Mouse (Mus musculus) thymus, postnatal 36 days (tissue): ENCODE results near the gene Gba.
"Not testable (repeated sequence)": the region's sequence is repeated elsewhere in the genome, so short reads cannot be mapped to it uniquely, and the experiment has no call there.

Experiments
- DNase-seq, 2 experiments: peaks; one replicate each; pipeline ENCODE4 v3.0.0; 2022; ENCODE audit warnings: mixed read lengths in 2 of 2

The Gba gene

DNA sequence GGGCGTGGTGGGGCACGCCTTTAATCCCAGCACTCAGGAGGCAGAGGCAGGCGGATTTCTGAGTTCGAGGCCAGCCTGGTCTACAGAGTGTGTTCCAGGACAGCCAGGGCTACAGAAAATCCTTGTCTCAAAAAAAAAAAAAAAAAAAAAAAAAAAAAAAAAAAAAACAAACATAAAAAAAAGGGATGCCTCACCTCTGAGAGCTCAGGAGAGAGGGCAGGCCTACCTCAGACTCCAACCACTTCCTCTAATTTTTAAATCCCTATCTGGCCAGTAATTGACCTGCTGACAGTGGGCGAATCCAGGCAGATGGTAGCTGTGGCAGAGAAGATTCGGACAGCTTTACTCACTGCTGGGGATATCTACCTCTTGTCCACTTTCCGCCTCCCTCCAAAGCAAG, 13.7 kb downstream of the Gba start:
- DNase-seq = not testable (repeated sequence)

- no peak for DNase-seq
These were observed 15.5 kb downstream of the Gba start for GRCm38 (mm10) chr3:89218271-89218670.

- DNase-seq = no peak
These were observed 16.8 kb downstream of the Gba start for GRCm38 (mm10) chr3:89219546-89219945.

DNA sequence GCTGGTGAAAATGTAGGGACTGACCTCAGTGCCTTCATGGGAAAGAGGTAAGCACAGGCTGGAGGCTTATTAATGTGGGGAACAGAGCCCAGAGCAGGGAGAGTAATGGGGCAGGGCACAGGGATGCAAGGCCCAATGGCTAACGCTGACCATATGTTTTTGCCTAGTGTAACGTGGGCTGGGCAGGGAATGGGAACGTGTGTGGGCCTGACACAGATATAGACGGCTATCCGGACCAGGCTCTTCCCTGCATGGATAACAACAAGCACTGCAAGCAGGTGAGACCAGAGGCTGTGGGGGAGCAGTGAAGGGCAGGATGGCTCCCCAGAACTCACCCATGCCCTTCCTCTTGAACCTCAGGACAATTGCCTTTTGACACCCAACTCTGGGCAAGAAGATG, 18.4 kb downstream of the Gba start:
- DNase-seq = no peak

DNA sequence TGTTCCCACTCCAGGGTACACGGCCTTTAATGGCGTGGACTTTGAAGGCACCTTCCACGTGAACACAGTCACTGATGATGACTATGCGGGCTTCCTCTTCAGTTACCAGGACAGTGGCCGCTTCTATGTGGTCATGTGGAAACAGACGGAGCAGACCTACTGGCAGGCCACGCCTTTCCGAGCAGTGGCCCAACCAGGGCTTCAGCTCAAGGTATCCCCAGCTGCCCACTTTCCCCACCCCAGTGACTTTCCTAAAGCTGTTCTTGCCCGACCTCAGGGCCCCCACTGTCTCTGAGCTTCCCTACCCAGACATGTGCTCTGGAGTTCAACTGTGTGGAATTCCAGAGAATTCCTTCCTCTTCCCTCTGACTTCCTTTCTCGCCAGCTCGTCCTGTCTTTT, 22.1 kb downstream of the Gba start:
- no peak for DNase-seq

DNA sequence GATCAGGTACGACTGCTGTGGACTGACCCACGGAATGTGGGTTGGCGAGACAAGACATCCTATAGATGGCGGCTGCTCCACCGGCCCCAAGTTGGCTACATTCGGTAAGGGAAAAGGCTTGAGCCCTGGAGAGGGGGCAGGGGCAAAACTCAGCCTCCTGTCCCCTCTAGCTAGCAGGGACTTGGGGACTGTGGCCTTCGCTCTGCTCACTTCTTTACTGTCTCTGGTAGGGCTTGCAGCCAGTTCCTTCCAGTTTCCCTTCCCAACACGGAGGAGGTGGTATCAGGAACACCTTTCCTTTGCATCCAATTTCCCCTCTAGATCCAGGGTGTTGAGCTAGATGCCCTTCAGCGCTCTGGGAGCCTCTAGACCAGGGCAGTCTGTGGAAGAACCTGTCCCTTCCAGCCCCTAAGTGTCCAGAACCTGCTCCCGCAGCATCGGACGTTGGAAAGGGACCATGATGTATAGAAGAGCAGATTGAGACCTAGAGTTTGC, 22.6 kb downstream of the Gba start:
- no peak for DNase-seq

GRCm38 (mm10) chr3:89225918-89226317, 23.2 kb downstream of the Gba start:
- no peak for DNase-seq

DNA sequence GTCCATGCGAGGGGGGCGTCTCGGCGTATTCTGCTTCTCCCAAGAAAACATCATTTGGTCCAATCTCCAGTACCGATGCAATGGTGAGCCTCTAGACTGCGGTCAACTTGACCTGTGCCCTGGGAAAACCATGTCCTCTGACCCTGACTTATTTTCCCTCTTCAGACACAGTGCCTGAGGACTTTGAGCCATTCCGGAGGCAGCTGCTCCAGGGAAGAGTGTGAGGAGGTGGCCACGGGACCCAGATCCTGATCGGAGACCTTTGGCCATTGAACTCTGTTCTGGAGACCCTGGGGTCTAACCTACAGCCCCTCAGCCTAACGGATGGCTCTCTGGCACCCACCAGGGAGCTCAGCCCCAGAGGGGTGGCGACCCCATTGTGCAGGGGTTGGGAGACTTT, 23.6 kb downstream of the Gba start:
- no peak for DNase-seq

DNA sequence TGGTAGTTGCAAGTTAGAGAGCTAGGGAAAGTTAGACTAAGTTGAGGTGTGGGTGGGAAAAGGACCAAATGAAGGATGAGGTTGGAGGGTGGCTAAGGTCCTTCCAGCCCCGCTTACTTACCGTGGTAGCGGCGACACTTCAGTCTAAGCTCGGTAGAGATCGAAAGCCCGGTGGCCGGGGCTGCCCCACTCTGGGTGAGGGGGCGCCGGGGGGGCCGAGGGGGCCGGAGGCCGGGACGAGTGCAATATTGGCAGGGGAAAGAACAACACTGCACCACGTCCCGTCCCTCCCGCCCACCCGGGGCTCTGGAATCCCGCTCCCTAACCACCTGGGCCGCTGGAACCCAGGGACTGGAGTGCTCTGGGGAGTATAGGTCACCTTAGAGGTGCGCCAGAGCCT, 24.2 kb downstream of the Gba start, which contains the start of gene Mtx1:
Gene Mtx1, minus strand, starts transcription at position 189 of the 400 bp plus-strand sequence.
- DNase-seq = no peak

GRCm38 (mm10) chr3:89227307-89228179, 24.8 kb downstream of the Gba start:
- peak; percentile 35 to 61 for DNase-seq

- DNase-seq = peak; percentile 82 to 86
These were observed 25.4 kb downstream of the Gba start for GRCm38 (mm10) chr3:89228180-89228549.

GRCm38 (mm10) chr3:89228836-89229235, 26.1 kb downstream of the Gba start, which contains the start of gene Muc1:
Muc1 (plus strand) TSS chr3:89229057.
- no peak for DNase-seq

DNA sequence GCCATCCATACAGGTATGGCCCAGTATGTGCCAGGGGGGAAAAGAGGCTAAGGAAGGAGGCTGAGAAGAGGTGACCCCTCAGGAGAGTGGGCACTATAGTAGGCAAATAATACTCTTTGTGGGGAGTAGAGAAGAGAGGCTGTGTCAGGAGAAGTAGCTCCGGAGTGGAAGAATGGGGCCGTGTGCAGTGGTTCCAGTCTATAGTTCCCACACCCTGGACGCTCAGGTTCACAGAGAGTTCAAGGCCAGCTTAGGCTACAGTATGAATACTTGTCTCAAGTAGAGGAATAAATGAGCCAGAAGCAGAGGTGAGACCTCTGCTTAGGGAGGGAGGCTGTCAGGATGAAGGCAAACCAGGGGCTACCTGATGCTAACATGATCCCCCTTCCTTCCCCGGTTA, 26.5 kb downstream of the Gba start:
- DNase-seq = no peak

- no peak for DNase-seq
These were observed 27.8 kb downstream of the Gba start for GRCm38 (mm10) chr3:89230561-89230960.

DNA sequence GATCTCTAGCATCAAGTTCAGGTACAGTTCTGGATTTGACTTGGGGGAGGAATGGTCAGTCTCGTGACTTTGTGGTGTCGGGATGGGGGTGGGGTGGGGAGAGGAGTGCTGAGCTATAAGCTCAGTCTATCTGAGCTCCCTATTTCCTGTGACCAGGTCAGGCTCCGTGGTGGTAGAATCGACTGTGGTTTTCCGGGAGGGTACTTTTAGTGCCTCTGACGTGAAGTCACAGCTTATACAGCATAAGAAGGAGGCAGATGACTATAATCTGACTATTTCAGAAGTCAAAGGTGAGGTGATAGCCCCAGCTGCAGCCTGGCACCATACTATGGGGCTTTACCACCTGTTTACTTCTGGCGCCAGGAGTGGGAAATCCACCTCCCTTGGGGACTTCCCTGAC, 28.6 kb downstream of the Gba start:
- DNase-seq = no peak

- DNase-seq = no peak
These were observed 29.1 kb downstream of the Gba start for GRCm38 (mm10) chr3:89231772-89232275.

GRCm38 (mm10) chr3:89232614-89233013, 29.9 kb downstream of the Gba start:
- DNase-seq = no peak

- DNase-seq = no peak
These were observed 30.9 kb downstream of the Gba start for GRCm38 (mm10) chr3:89233562-89234110.

DNA sequence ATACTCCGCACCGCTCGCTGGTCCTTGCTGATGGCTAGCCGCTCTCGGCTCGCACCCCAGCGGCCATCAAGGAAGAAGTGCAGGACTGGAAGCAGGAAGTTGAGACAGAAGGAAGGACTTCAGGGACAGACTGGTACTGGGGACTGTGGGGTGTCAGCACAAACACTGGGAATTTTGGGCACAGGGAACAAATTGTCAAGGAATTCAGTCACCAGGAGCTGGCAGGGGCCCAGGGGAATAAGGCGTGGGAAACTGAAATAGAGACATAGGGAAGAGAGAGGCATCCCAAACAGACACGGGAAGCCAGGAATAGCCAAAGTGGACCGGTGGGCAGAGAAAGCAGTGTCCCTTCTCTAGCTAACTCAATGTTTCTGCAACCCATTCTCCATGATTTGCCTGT, 33.8 kb downstream of the Gba start:
- no peak for DNase-seq

- no peak for DNase-seq
These were observed 35.0 kb downstream of the Gba start for GRCm38 (mm10) chr3:89237682-89238081.

DNA sequence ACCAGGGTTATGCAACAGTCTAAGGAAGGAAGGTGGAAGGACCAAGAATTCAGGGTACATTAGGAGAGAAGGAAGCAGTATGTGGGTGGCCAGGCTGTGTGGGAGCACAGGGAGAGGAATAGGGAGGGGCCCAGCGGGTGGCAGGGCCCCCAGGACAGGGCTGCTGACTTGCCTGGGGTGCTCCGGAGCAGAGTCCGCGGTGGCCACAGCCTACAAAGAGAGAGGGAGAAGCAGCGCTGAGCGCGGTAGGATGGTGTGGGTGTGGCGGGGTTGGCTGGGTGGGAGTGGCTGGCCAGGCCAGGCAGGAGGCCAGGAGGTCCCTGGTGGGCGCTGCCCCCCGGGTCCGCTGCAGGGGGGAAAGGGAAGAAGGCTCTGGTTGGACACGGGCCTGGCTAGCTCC, 35.8 kb downstream of the Gba start:
- no peak for DNase-seq

DNA sequence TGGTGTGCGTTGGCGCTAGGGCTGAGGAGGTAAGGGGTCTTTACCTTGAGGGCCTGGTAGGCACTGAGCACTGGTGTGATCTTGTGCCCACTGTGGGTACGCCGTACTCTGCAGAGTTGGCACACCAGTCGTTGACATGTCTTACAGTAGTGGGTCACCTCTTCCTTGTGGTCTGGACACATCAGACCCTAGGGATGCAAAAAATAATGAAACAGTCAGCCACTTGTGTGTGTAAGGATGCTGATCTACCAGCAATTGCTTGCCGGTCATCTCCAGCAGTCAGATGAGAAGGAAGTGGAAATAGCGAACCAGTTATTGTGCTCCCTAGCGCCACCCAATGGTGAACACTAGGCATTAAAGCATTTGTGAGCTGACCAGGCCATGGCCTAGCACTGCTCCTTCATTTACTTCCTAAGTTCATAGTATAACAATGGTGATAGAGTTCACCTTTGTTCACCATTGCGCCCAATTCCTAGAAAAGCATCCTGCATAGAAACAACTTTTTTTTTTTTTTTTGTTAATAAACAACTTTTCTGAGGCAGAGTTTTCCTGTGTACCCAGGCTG, 39.7 kb downstream of the Gba start:
- no peak for DNase-seq

GRCm38 (mm10) chr3:89243609-89244008, 40.9 kb downstream of the Gba start:
- peak; percentile 81 to 85 for DNase-seq
